In the genomic region with DNA sequence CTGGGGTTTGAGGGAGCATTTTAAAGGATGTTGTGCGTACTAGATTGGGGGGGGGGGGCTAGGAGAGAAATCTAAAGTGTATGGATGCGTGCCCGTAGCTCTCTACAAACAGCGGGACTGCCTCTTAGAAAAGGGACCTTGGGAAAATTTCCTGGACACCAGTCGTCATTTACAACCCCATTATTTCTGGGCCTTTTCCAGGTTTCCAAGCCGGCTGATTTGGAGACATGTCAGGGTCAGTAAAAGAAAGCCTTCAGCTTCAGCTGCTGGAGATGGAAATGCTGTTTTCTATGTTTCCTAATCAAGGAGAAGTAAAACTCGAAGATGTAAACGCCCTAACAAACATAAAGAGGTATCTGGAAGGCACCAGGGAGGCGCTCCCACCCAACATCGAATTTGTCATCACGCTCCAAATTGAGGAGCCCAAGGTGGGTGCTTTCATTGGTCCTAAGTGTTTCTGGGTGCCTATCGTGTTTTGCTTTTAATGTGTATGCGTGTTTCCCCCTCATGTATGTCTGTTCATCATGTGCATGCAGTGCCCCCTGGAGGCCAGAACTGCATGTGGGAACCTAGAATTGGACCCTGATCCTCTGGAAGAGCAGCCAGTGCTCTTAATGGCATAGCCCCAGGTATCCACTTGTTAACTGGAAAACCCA, we compare ENCODE assay signal across 8 mouse cellular contexts. TPM values are rescaled to one million over a fixed set of nuclear protein-coding genes. Genes with fewer than 3 reads are reported as not detected.
DNase-seq lines count a peak whose midpoint lies in the region; ATAC-seq and TF ChIP-seq lines count a peak whose summit lies in the region.

No protein-coding gene starts in this region.

- 6% methylated on average over 13 of the region's 13 CpGs for WGBS in forebrain, embryonic 11.5 days
- 13% methylated on average over 13 of the region's 13 CpGs for WGBS in heart, embryonic 16.5 days
- WGBS in liver, embryonic 14.5 days (ENCODE audit: insufficient replicate concordance), result 4% methylated on average over 13 of the region's 13 CpGs
- WGBS in stomach, embryonic 15.5 days, result 11% methylated on average over 13 of the region's 13 CpGs

- peak overlapping the region; percentile 95 for H3K4me2 ChIP-seq in forebrain, embryonic 11.5 days (ENCODE audit: low read depth, low read length, severe bottlenecking)
- H3K4me2 ChIP-seq in heart, embryonic 16.5 days (ENCODE audit: low read depth, low read length), result peak overlapping the region; percentile 98
- peak overlapping the region; percentile 85 for H3K4me2 ChIP-seq in liver, embryonic 14.5 days (ENCODE audit: low read depth)
- H3K4me2 ChIP-seq in stomach, embryonic 15.5 days, result peak overlapping the region; percentile 92

- H3K4me3 ChIP-seq in brown adipose tissue, adult 24 weeks (ENCODE audit: insufficient read depth, low read depth, low read length), result peak overlapping the region; percentile 89
- H3K4me3 ChIP-seq in forebrain, embryonic 11.5 days (ENCODE audit: low read depth, low read length), result peak overlapping the region; percentile 65
- H3K4me3 ChIP-seq in heart, embryonic 16.5 days (ENCODE audit: low read length), result peak overlapping the region; percentile 93
- H3K4me3 ChIP-seq in liver, embryonic 14.5 days (ENCODE audit: insufficient read depth in 1 of 2, low read depth in 2 of 2, low read length in 2 of 2), result peak overlapping the region; percentile 79 to 82
- H3K4me3 ChIP-seq in stomach, embryonic 15.5 days (replicated peaks), result peak overlapping the region; percentile 84

- ATAC-seq in forebrain, embryonic 11.5 days (replicated peaks; ENCODE audit: low FRiP score), result 0 out of 2 replicates have a peak, but pooled peaks have one; percentile 0
- no peak for ATAC-seq in heart, embryonic 16.5 days (replicated peaks; ENCODE audit: extremely low read depth, insufficient read depth, low FRiP score)
- no peak for ATAC-seq in liver, embryonic 14.5 days (ENCODE audit: insufficient read depth)
- no peak for ATAC-seq in stomach, embryonic 15.5 days (ENCODE audit: insufficient read depth, low FRiP score, low read depth)

- peak; percentile 92 for TF ChIP-seq CTCF in liver, embryonic 14.5 days (IDR thresholded peaks at IDR 0.05; ENCODE audit: low read depth)

- no peaks in the 10 kb centered on the region; the same call in 1 of the 2 replicates for H3K36me3 ChIP-seq in forebrain, embryonic 11.5 days (ENCODE audit: control insufficient read depth, insufficient read depth, low read length)
- peaks cover 11% of the 10 kb centered on the region for H3K36me3 ChIP-seq in heart, embryonic 16.5 days (ENCODE audit: control insufficient read depth, insufficient read depth)
- no peaks in the 10 kb centered on the region for H3K36me3 ChIP-seq in liver, embryonic 14.5 days (replicated peaks; ENCODE audit: control insufficient read depth, insufficient read depth, low read depth)
- no peaks in the 10 kb centered on the region; the same call in none of the 2 replicates for H3K36me3 ChIP-seq in stomach, embryonic 15.5 days

- no peaks in the 10 kb centered on the region for H3K4me1 ChIP-seq in brown adipose tissue, adult 24 weeks (ENCODE audit: control insufficient read depth, insufficient read depth, insufficient read length, low read length)
- peaks cover 5% of the 10 kb centered on the region; the same call in 1 of the 2 replicates for H3K4me1 ChIP-seq in forebrain, embryonic 11.5 days (replicated peaks; ENCODE audit: control insufficient read depth, insufficient read depth, low read length)
- peaks cover 17% of the 10 kb centered on the region for H3K4me1 ChIP-seq in heart, embryonic 16.5 days (ENCODE audit: control insufficient read depth, insufficient read depth, low read length)
- peaks cover 3 to 12% of the 10 kb centered on the region in 2 experiments for H3K4me1 ChIP-seq in liver, embryonic 14.5 days (replicated peaks; ENCODE audit: control insufficient read depth in 2 of 2, insufficient read depth in 2 of 2, low read length in 1 of 2)
- peaks cover 3% of the 10 kb centered on the region; the same call in 1 of the 2 replicates for H3K4me1 ChIP-seq in stomach, embryonic 15.5 days

- H3K9ac ChIP-seq in forebrain, embryonic 11.5 days (ENCODE audit: low read length), result no peak overlapping the region; the same call in 1 of the 2 replicates
- H3K9ac ChIP-seq in heart, embryonic 16.5 days (ENCODE audit: low read length), result peak overlapping the region; percentile 72
- no peak overlapping the region for H3K9ac ChIP-seq in liver, embryonic 14.5 days (replicated peaks)
- no peak overlapping the region for H3K9ac ChIP-seq in stomach, embryonic 15.5 days

- no peaks in the 10 kb centered on the region for H3K9me3 ChIP-seq in forebrain, embryonic 11.5 days (ENCODE audit: control insufficient read depth, low read length)
- no peaks in the 10 kb centered on the region for H3K9me3 ChIP-seq in heart, embryonic 16.5 days (replicated peaks; ENCODE audit: control insufficient read depth, low read length)
- H3K9me3 ChIP-seq in liver, embryonic 14.5 days (ENCODE audit: control insufficient read depth, low read length), result no peaks in the 10 kb centered on the region
- no peaks in the 10 kb centered on the region for H3K9me3 ChIP-seq in stomach, embryonic 15.5 days

- no peak overlapping the region for H3K27ac ChIP-seq in brown adipose tissue, adult 24 weeks (replicated peaks; ENCODE audit: low read depth, low read length)
- no peak overlapping the region for H3K27ac ChIP-seq in forebrain, embryonic 11.5 days (ENCODE audit: low read depth, low read length)
- H3K27ac ChIP-seq in heart, embryonic 16.5 days (ENCODE audit: low read length), result no peak overlapping the region
- no peak overlapping the region for H3K27ac ChIP-seq in liver, embryonic 14.5 days
- no peak overlapping the region for H3K27ac ChIP-seq in stomach, embryonic 15.5 days

- no peak for TF ChIP-seq EP300 in liver, embryonic 14.5 days (IDR thresholded peaks at IDR 0.05; ENCODE audit: low read depth)

- no peaks in the 10 kb centered on the region for H3K27me3 ChIP-seq in forebrain, embryonic 11.5 days (ENCODE audit: control insufficient read depth, insufficient read depth, low read length)
- no peaks in the 10 kb centered on the region for H3K27me3 ChIP-seq in heart, embryonic 16.5 days (ENCODE audit: control insufficient read depth, insufficient read depth, low read length)
- no peaks in the 10 kb centered on the region for H3K27me3 ChIP-seq in liver, embryonic 14.5 days (ENCODE audit: control insufficient read depth, insufficient read depth, low read length)
- no peaks in the 10 kb centered on the region for H3K27me3 ChIP-seq in stomach, embryonic 15.5 days (replicated peaks)

- peak; percentile 79 to 91 for DNase-seq in CD8-positive naive resting alpha-beta T cell, adult 2 months (ENCODE audit: low read depth in 2 of 2, low spot score in 2 of 2)
- DNase-seq in forebrain, embryonic 11.5 days (ENCODE audit: low spot score), result peak; percentile 89
- peak; percentile 86 to 93 for DNase-seq in kidney, postnatal 25 days
- DNase-seq in liver, embryonic 14.5 days (ENCODE audit: low read depth in 3 of 3, low spot score in 3 of 3), result peak; percentile 59 to 71 (median 66)
- DNase-seq in neural tube, embryonic 10.5 days (ENCODE audit: extremely low spot score, low spot score), result peak; percentile 80

RNA-seq across cellular contexts. Expression of gene Rwdd2a, which starts 1.0 kb away (rescaled TPM):
- not detected in 2 replicates for polyA plus RNA-seq in brown adipose tissue, adult 24 weeks (2012; ENCODE audit: insufficient read depth, insufficient read length, missing spikeins)
- polyA plus RNA-seq in forebrain, embryonic 11.5 days (2014; fragmentation: Nextera tagmentation; extraction: Ambion mirVana), result 3.3 and 3.8 TPM in 2 replicates
- 3.9 and 5.2 TPM in 2 replicates for polyA plus RNA-seq in heart, embryonic 16.5 days (2015; fragmentation: Nextera tagmentation; extraction: Ambion mirVana)
- polyA plus RNA-seq in liver, embryonic 14.5 days (2012; rRNA removed), result 0.17 and 0.37 TPM in 2 replicates
- polyA plus RNA-seq in liver, embryonic 14.5 days (2014; fragmentation: Nextera tagmentation; extraction: Ambion mirVana), result 0.61 and 0.83 TPM in 2 replicates
- 2.4 and 2.7 TPM in 2 replicates for polyA plus RNA-seq in stomach, embryonic 15.5 days (2015; fragmentation: Nextera tagmentation; extraction: Ambion mirVana)

RNA-seq across cellular contexts. Expression of gene Pgm3, which starts 1.1 kb away (rescaled TPM):
- polyA plus RNA-seq in brown adipose tissue, adult 24 weeks (2012; ENCODE audit: insufficient read depth, insufficient read length, missing spikeins), result 2.3 and 5.9 TPM in 2 replicates
- polyA plus RNA-seq in forebrain, embryonic 11.5 days (2014; fragmentation: Nextera tagmentation; extraction: Ambion mirVana), result 35.6 and 36.0 TPM in 2 replicates
- polyA plus RNA-seq in heart, embryonic 16.5 days (2015; fragmentation: Nextera tagmentation; extraction: Ambion mirVana), result 20.1 and 20.6 TPM in 2 replicates
- polyA plus RNA-seq in liver, embryonic 14.5 days (2012; rRNA removed), result 4.2 and 7.0 TPM in 2 replicates
- 14.9 and 16.1 TPM in 2 replicates for polyA plus RNA-seq in liver, embryonic 14.5 days (2014; fragmentation: Nextera tagmentation; extraction: Ambion mirVana)
- polyA plus RNA-seq in stomach, embryonic 15.5 days (2015; fragmentation: Nextera tagmentation; extraction: Ambion mirVana), result 35.0 and 37.0 TPM in 2 replicates
